Mouse (Mus musculus): ENCODE results near the gene Rs1. TPM values are rescaled to one million over a fixed set of nuclear protein-coding genes. Genes with fewer than 3 reads are reported as not detected.
"Not testable (repeated sequence)": the region's sequence is repeated elsewhere in the genome, so short reads cannot be mapped to it uniquely, and the experiment has no call there.

Rs1 gene
- total RNA-seq (2017) = 0.70 TPM in 1 of 2 replicates, not detected in the other

DNA sequence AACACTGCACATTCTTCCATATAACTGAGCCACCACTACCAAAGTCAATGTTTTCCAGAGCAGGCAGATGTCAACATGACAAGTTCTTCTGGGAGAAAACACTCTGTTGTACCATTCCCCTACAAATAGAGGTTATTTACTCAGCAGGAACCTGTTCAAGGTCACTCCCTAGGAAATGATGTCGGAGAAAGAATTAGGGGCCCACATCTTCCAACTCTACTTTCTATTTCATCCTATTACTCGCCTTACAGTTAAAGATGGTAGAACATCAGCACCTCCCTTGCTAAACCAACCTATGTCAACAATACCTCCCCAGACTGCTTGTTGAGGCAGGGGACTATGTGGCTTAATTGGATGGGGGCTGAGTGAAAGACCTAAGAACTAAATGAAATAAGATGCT, at the start of gene Rs1:
Gene Rs1, plus strand, starts transcription at position 301 of the 400 bp plus-strand sequence.
- ATAC-seq (ENCODE audit: extremely low read depth, insufficient number of reproducible peaks, low FRiP score, poor library complexity, severe bottlenecking) = no peak

DNA sequence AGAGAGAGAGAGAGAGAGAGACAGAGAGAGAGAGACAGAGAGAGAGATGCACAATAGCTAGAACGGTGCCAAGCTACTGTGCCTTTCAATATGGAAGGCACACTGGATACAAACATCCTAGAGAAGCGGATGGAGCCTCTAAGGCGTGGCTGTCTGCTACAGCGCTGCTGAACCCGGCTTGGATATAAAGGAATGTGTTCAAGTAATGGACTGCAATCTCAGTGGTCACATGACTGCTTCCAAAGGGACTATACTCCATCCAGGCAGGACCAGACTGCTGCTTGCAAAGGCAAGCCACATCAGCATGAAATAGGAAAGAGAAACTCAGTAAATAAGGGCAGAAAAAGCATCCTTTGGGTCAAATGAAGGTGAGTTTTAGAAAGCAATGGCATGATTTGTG, 32.2 kb upstream of the Rs1 start, which contains the start of gene Ppef1:
Gene Ppef1, minus strand, starts transcription at position 116 of the 400 bp plus-strand sequence.
- ATAC-seq (ENCODE audit: extremely low read depth, insufficient number of reproducible peaks, low FRiP score, poor library complexity, severe bottlenecking) = no peak

GRCm38 (mm10) chrX:160745399-160745798, 22.4 kb upstream of the Rs1 start:
- ATAC-seq (ENCODE audit: extremely low read depth, insufficient number of reproducible peaks, low FRiP score, poor library complexity, severe bottlenecking) = no peak

DNA sequence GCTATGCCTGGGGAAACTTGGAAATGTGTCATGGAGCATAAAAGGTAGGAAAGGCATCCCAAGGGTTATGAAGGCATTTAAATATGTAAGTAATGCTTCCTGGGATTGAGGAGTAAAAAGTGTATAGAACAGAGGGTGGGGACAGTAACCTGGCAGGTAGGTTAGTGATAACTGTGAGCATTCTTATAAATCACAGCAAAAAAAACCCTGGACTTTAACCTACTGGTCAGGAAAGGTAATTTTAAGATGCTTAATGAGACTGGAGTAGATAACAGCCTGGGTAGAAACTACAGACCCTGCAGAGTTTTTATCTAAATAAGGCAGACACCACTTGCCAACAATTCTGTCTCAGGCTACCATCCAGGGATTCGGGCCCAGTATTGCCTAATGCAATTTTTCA, 19.2 kb upstream of the Rs1 start:
- ATAC-seq (ENCODE audit: extremely low read depth, insufficient number of reproducible peaks, low FRiP score, poor library complexity, severe bottlenecking) = no peak

- ATAC-seq (ENCODE audit: extremely low read depth, insufficient number of reproducible peaks, low FRiP score, poor library complexity, severe bottlenecking) = no peak
These were observed 17.0 kb upstream of the Rs1 start for GRCm38 (mm10) chrX:160750808-160751207.

DNA sequence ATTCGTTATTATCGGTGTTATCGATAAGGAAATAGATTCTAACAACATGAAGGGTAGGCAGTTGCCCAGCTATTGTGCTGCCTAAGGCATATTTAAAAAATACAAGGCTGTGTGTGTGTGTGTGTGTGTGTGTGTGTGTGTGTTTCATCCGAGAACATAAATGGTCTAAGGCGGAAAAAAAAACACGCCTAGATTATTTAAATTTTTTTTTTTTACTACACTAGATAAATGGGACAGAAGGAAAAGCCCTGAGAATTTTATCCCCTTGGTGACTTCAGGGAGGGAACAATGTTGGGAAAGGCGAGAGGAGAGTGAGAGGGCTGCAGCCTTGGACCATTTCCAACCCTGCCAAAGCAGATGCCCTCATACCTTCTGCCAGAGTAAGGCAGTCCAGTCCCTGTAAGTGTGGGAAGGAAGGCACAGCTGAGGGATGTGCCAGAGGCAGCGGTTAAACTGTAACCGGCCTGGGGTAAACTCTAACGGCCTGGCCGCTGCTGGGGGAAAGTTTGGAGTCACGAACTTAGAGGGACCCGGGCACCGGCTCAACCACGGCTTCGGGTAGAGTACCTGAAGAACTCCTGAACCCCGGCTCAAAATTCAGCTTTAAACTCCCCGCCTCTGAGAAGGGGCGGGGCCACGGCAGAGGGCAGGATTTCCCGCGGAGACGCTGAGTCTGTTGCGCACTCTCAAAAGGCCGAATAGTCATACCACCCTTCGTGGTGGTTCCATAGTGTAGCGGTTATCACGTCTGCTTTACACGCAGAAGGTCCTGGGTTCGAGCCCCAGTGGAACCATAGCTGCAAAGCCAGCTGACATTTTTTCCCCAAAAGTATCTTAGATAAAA, 2.2 kb upstream of the Rs1 start:
- peak; percentile 95 for ATAC-seq (ENCODE audit: extremely low read depth, insufficient number of reproducible peaks, low FRiP score, poor library complexity, severe bottlenecking)

DNA sequence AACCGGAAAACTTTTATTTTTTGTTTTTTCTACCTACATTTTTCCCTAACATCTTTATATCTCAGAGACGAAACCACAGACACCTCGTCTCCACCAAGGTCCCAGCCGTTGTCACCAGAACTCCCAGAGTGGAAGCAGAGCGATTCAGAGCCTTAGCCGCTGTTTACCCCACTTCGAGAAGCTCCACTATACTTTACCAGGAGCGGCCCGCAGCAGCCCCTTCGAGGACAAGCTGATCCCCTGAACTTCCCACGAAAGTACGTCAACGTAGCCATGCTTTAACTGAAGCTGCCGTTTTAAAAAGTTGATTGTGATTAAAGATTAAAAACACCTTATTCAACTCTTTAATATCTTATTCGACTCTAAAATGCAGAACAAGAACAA, 1.6 kb upstream of the Rs1 start:
- ATAC-seq (ENCODE audit: extremely low read depth, insufficient number of reproducible peaks, low FRiP score, poor library complexity, severe bottlenecking) = no peak

DNA sequence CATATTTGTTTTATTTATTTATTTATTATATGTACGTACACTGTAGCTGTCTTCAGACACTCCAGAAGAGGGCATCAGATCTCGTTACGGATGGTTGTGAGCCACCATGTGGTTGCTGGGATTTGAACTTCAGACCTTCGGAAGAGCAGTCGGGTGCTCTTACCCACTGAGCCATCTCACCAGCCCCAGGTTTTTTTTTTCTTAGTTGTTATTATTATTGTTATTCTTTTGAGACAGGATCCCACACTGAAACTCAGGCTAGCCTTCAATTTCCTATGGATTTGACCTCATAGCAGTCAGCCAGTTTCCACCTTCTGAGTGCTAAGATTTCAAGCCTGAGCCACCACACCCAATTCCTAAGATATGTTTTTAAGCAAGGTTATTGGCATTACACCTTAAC, 1.8 kb downstream of the Rs1 start:
- not testable (repeated sequence) for ATAC-seq (ENCODE audit: extremely low read depth, insufficient number of reproducible peaks, low FRiP score, poor library complexity, severe bottlenecking)

GRCm38 (mm10) chrX:160773033-160773432, 5.2 kb downstream of the Rs1 start:
- ATAC-seq (ENCODE audit: extremely low read depth, insufficient number of reproducible peaks, low FRiP score, poor library complexity, severe bottlenecking) = no peak

- no peak for ATAC-seq (ENCODE audit: extremely low read depth, insufficient number of reproducible peaks, low FRiP score, poor library complexity, severe bottlenecking)
These were observed 14.5 kb downstream of the Rs1 start for GRCm38 (mm10) chrX:160782276-160782675.

DNA sequence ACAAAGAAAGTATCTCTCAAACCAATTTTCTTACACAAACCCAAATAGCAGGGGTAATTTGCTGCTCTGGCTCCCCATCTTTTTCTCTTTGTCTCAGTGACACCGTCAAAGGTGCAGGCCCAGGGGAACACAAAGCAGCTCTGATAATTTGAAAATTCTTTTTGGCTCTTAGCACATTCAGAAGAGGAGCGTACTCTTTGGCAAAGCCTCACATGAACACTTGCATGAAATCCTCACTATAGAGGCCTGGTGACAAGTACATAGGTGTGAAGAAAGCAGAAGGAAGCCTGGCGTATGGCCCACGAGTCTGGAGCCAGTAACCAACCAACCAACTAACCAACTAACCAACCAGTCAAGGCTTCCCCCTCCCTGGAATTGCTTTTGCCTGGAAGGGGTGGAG, 27.1 kb downstream of the Rs1 start:
- no peak for ATAC-seq (ENCODE audit: extremely low read depth, insufficient number of reproducible peaks, low FRiP score, poor library complexity, severe bottlenecking)

GRCm38 (mm10) chrX:160804409-160805150, 36.8 kb downstream of the Rs1 start:
- ATAC-seq (ENCODE audit: extremely low read depth, insufficient number of reproducible peaks, low FRiP score, poor library complexity, severe bottlenecking) = no peak

- no peak for ATAC-seq (ENCODE audit: extremely low read depth, insufficient number of reproducible peaks, low FRiP score, poor library complexity, severe bottlenecking)
These were observed 40.4 kb downstream of the Rs1 start for GRCm38 (mm10) chrX:160808226-160808625.

Other genes starting within 250 kb of the Rs1 start
- not detected in 2 replicates for gene Ppef1, start 32.2 kb upstream of the Rs1 start, total RNA-seq (2017)
- 0.98 TPM in 1 of 2 replicates, not detected in the other for gene Gja6, start 139.0 kb downstream of the Rs1 start, total RNA-seq (2017)
- 1.4 and 2.2 TPM in 2 replicates for gene Cdkl5, start 226.7 kb downstream of the Rs1 start, total RNA-seq (2017)

All from neutrophil, adult 5-6 weeks (primary cell).